Mouse (Mus musculus) testis, adult 2 months (tissue): ENCODE results near the gene Insig1. TPM values are rescaled to one million over a fixed set of nuclear protein-coding genes. Genes with fewer than 3 reads are reported as not detected.
A peak's percentile ranks its signal among the peaks of the same experiment; 100 is the strongest.

Source experiments
- H3K27ac ChIP-seq: fragments of 200-500 bp; 2 replicates; pipeline ENCODE4 v1.5.1; 2012; ENCODE audit warnings: low read depth, low read length; ENCODE audit not compliant: control insufficient read depth, insufficient read depth
- H3K27me3 ChIP-seq: fragments of 200-500 bp; 2 replicates; pipeline ENCODE4 v1.6.1; 2012; ENCODE audit warnings: mild to moderate bottlenecking, low read length, moderate library complexity; ENCODE audit not compliant: control insufficient read depth, insufficient read depth
- H3K36me3 ChIP-seq: fragments of 200-500 bp; 2 replicates; pipeline ENCODE4 v1.6.1; 2012; ENCODE audit warnings: mild to moderate bottlenecking, low read length; ENCODE audit not compliant: control insufficient read depth, insufficient read depth
- H3K4me1 ChIP-seq: fragments of 200-500 bp; 2 replicates; pipeline ENCODE4 v1.6.1; 2012; ENCODE audit warnings: low read length; ENCODE audit not compliant: control insufficient read depth, insufficient read depth
- H3K4me3 ChIP-seq: fragments of 200-500 bp; 2 replicates; pipeline ENCODE4 v1.5.1; 2012; ENCODE audit warnings: low read depth, mild to moderate bottlenecking, low read length, moderate library complexity, mixed read lengths; ENCODE audit not compliant: control insufficient read depth
- CTCF ChIP-seq: fragments of 200-500 bp; IDR thresholded peaks from 2 replicates; pipeline ENCODE4 v1.5.1; 2012; ENCODE audit warnings: low read depth, mild to moderate bottlenecking, inconsistent platforms, low read length, moderate library complexity; ENCODE audit not compliant: control insufficient read depth, insufficient read depth, insufficient replicate concordance
- POLR2A ChIP-seq: fragments of 200-500 bp; IDR thresholded peaks from 2 replicates; pipeline ENCODE4 v1.6.1; 2012; ENCODE audit warnings: low read depth, mild to moderate bottlenecking, inconsistent platforms, low read length, moderate library complexity; ENCODE audit not compliant: control insufficient read depth
- polyA plus RNA-seq: library from polyadenylated mRNA; depleted of rRNA; stranded (reverse); fragments of >200 nt; gene quantifications from 2 replicates; pipeline ENCODE4 v1.2.3, GENCODE M21; 2012

Insig1 gene
- polyA plus RNA-seq, 1 experiment: 14.1 TPM

DNA sequence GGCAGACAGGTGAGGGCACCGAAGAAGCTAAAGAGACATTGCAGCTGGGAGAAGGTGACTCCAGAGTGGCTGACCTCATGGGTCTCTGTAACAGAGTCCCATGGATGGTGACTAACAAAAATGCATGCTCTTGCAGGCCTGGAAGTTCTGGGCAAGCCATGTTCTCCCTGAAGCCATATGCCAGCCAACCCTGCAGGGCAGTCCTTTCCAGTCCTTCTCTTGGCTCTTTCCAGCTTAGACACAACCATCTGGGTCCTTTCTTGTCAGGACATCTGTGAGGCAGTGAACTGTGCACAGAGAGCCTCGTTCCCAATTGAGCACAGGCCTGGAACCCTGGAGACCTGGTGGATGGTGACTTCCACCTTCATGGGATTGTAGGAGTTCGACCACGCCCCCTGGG lies 35.8 kb downstream of the Insig1 start:
- peak overlapping the region; percentile 76 for H3K4me3 ChIP-seq
- TF ChIP-seq POLR2A (no peak), CTCF (no peak)

GRCm38 (mm10) chr5:28107974-28108373 lies 36.8 kb downstream of the Insig1 start:
- Histone ChIP-seq H3K4me3 (peak overlapping the region; percentile 76), H3K36me3 (no peaks in the 10 kb centered on the region), H3K27ac (no peak overlapping the region), H3K4me1 (peaks cover 3% of the 10 kb centered on the region), H3K27me3 (no peaks in the 10 kb centered on the region)
- TF ChIP-seq CTCF: no peak
- no peak for TF ChIP-seq POLR2A

More for the DNA sequence above, 35.8 kb downstream of the Insig1 start:
- Histone ChIP-seq H3K27me3 (no peaks in the 10 kb centered on the region), H3K27ac (no peak overlapping the region), H3K4me1 (peaks cover 3% of the 10 kb centered on the region), H3K36me3 (no peaks in the 10 kb centered on the region)

DNA sequence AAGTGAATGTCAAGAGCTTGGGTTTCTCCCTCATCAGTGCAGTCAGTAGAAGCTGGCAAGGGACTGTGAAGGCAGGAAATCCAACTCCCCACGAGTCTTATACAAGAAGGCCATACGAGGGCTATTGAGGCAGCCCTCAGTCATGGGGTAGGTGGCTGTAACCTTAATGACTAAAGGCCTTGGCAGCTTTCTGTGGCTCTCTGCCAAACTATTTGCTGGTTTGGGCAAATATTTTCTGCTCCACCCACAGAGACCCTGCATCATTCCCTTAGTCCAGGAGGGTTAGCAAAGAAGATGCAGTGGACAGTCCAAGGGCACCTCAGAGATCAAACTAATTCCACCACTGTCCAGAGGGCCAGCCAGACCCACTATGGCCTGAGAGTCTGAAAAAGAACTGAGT lies 39.7 kb downstream of the Insig1 start:
- Histone ChIP-seq H3K36me3 (no peaks in the 10 kb centered on the region), H3K4me1 (peaks cover 3% of the 10 kb centered on the region), H3K4me3 (no peak overlapping the region), H3K27ac (no peak overlapping the region), H3K27me3 (no peaks in the 10 kb centered on the region)
- no peak for TF ChIP-seq CTCF
- no peak for TF ChIP-seq POLR2A

DNA sequence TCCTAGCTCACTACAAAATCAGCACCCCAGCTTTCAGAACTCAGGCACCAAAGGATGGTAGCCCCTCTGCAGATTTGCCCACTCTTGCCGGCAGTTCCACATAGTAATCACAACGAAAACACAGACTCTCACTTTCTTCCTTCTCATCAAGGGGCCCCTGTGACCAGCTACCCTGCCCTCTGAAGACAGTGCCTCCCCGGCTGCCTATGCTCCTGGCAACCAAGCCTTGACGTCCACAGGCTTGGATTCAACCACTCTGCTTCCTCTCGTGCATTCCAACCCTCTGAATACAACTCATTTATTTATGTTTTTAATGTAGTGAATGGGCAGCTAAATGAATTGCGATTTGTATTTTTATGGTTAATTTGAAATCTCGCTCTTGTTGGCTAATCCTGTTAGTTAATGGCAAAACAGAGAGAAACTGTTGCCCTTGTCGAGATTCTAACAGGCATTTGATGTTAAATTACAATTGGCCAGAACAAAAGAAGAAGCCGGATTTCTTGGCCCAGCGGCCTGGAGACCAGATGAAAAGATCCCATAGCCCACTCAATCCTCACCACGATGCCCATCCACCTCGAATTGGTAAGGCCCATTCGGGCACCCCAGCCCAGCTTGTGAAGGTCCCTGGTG lies 46.2 kb downstream of the Insig1 start:
- Histone ChIP-seq H3K27me3 (no peaks in the 10 kb centered on the region), H3K4me3 (no peak overlapping the region)

DNA sequence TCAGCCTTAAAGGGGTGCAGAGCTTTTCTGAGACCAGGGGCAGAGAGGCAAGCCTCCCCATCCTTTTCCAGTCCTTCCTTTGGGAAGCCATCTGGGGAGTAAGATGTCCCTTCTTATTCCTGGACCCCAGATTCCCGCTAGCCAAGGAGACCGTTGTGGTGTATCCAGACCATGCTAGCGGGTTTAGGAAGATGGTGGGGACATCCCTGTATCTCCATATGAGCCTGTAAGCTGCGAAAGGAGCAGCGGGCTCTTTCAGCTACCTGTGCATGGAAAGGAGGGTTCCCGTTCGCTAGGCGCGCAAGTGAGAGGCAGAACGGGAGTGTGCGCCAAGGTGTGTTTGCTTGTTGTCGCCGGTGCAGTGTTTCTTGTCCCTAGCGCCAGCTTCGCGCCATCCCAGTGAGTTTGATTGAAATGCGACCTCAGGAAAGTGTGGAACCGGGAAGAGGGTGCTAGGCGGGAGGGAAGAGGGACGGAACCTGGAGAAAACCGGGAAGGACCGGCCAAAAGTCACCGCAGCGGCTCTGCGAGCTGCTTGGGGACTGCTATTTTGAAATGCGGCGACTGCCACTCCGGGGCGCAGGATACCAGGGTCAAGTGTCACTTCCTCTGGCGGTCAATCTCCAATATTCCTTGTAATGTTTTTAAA lies 46.8 kb downstream of the Insig1 start:
- H3K27me3 ChIP-seq: no peaks in the 10 kb centered on the region
- H3K4me3 ChIP-seq: peak overlapping the region; percentile 12
- no peak overlapping the region for H3K27ac ChIP-seq
- no peaks in the 10 kb centered on the region for H3K36me3 ChIP-seq
- no peak for TF ChIP-seq POLR2A
- no peak for TF ChIP-seq CTCF
- H3K4me1 ChIP-seq: peaks cover 8% of the 10 kb centered on the region; the same call in 1 of the 2 replicates

More for the DNA sequence above, 46.2 kb downstream of the Insig1 start:
- no peaks in the 10 kb centered on the region for H3K36me3 ChIP-seq
- peaks cover 8% of the 10 kb centered on the region; the same call in 1 of the 2 replicates for H3K4me1 ChIP-seq
- no peak for TF ChIP-seq CTCF
- TF ChIP-seq POLR2A: no peak
- H3K27ac ChIP-seq: no peak overlapping the region

DNA sequence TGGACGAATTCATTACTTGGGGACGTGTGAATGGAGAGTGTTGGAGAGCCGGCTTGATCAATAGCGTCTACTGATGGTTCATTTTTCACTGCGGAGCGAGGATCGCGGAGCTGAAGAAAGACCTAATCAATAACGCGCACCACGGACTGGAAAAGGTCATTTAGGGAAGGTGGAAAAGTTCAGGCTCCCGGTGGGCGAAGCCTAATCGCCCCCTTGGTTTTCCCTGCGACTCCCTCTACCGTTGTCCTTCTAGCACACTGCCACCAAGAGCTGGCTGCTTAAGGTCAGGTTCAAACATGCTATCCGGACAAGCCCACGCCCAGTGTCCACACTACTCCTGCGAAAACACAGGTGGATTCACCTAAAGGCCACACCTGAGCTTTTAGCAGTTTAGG lies 47.4 kb downstream of the Insig1 start:
- no peak overlapping the region; the same call in 1 of the 2 replicates for H3K4me3 ChIP-seq
- no peaks in the 10 kb centered on the region; the same call in 1 of the 2 replicates for H3K27me3 ChIP-seq
- H3K4me1 ChIP-seq: peaks cover 8% of the 10 kb centered on the region
- no peaks in the 10 kb centered on the region for H3K36me3 ChIP-seq
- TF ChIP-seq CTCF (no peak), POLR2A (no peak)
- H3K27ac ChIP-seq: no peak overlapping the region

DNA sequence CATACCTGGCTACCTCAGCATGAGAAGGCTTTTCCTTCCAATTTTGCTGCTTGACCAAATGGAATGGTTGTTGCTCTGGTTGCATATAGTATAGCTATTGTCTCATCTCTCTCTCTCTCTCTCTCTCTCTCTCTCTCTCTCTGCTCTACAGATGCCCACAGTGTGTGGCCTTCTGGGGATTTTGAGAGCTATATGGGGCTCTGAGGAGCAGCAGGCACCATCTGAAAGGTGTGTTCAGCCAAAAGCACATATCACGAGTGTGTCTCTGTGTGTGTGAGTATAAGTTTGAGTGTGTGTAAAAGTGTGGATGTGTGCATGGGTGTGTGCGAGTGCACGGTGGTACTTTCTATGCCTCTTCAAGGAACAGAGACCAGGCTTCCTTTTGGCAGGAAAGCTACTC lies 48.4 kb downstream of the Insig1 start:
- Histone ChIP-seq H3K4me3 (no peak overlapping the region), H3K27ac (no peak overlapping the region), H3K27me3 (no peaks in the 10 kb centered on the region; the same call in 1 of the 2 replicates), H3K36me3 (no peaks in the 10 kb centered on the region), H3K4me1 (peaks cover 8% of the 10 kb centered on the region)
- TF ChIP-seq POLR2A (no peak), CTCF (no peak)
